In genomic region chr17:84986368-84986767, GRCm38 (mm10) we compare ENCODE assay signal across 11 mouse cellular contexts. TPM values are rescaled to one million over a fixed set of nuclear protein-coding genes. Genes with fewer than 3 reads are reported as not detected.
"Had no signal": no experiment of that assay in that cellular context is flagged by ENCODE, and none has a peak within 500 bp of the region (broad histone marks: within the 10 kb centered on the region; RNA-seq: fewer than 3 reads in every experiment).

No protein-coding gene starts in this region.

- H3K9ac ChIP-seq: limb, embryonic 13.5 days; liver, embryonic 14.5 days; midbrain, embryonic 13.5 days had no signal

- H3K4me3 ChIP-seq: limb, embryonic 13.5 days; midbrain, embryonic 13.5 days had no signal

- DNase-seq: kidney, postnatal 36 days; left cerebral cortex, postnatal 4 days; lung, adult 18-20 months; right cerebral cortex, adult 18-20 months; right cerebral cortex, postnatal 25 days; thymus, adult 18-20 months; thymus, postnatal 14 days had no signal

- H3K36me3 ChIP-seq: limb, embryonic 13.5 days; midbrain, embryonic 13.5 days had no signal

- H3K9me3 ChIP-seq: limb, embryonic 13.5 days; midbrain, embryonic 13.5 days had no signal

- H3K4me2 ChIP-seq: limb, embryonic 13.5 days; midbrain, embryonic 13.5 days had no signal

- H3K27me3 ChIP-seq: limb, embryonic 13.5 days; midbrain, embryonic 13.5 days had no signal

- ATAC-seq: midbrain, embryonic 13.5 days had no signal

- H3K27ac ChIP-seq: limb, embryonic 13.5 days; liver, embryonic 14.5 days; midbrain, embryonic 13.5 days had no signal

RNA-seq across cellular contexts. Expression of gene Slc3a1, which starts 41.8 kb away (rescaled TPM):
- polyA plus RNA-seq: lung, embryonic 16.5 days had no signal
